Mouse (Mus musculus) ovary, postnatal 10 days (tissue): ENCODE measurements at regions not wholly inside any gene's neighbourhood (a gene's known extent, or its start where the extent isn't known, plus 50 kb on each side); places are given as distances from the start of the nearest gene placed in this dataset.

ENCODE experiments used
- DNase-seq: peaks from one replicate; pipeline ENCODE4 v3.0.0; 2022; ENCODE audit warnings: low spot score

- no peak for DNase-seq
Observed at GRCm38 (mm10) chr2:30525295-30525694, 51.3 kb upstream of the Ier5l start.

DNA sequence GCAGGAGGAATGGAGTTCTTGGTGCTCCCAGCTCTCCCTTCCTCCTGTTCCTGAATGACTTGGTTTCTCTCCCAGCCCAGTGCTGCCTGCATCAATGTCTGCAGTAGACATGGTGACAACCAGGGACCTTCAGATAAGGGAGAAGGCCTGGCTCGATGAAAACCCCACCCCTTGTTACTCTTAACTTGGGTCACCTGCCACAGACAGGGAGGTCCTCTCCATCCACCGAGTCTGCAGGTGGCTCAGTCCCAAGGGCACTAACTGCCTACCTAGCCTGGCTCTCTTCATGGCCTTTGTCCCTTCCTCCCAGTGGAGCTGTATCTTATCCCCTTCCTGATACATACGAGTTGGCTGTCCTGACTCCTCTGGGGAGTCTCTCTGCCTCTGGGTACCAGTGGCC lies 51.8 kb upstream of the Ier5l start:
- DNase-seq = no peak

DNA sequence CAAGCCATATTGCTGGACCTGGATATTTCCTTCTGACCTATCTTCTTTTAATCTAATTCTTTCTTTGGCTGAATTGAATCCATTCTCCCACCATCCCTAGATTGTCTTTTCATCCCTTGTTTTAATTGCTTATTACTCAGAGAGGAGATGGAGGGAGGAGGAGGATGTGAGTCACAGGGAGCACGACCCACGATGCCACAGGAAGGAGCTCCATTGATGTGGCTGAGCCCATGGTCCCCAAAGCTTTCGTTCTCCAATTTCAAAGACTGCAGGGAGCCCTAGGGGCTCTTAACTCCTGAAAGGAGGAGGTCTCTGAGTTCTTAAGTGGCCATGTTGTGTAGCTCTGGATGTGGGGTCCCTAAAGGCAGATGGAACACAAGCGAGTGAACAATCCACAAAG lies 53.5 kb upstream of the Ier5l start:
- no peak for DNase-seq

DNA sequence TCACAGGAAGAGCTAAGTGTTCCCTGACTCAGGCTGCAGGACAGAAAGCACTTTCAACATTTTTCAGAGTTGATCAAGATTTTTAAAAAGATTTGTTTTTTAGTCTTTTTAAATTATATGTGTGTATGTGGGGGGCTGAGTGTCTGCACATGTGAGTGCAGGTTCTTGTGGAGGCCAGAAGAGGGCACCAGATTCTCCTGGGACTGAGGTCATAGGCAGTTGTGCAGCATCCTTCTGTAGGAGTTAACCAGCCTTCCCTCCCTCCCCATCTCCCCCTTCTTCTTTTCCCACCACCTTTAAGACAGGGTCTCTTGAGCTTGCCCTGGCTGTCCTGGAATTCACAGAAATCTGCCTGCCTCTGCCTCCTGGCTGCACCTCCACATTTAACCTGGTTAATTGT lies 58.9 kb upstream of the Ier5l start:
- no peak for DNase-seq

DNA sequence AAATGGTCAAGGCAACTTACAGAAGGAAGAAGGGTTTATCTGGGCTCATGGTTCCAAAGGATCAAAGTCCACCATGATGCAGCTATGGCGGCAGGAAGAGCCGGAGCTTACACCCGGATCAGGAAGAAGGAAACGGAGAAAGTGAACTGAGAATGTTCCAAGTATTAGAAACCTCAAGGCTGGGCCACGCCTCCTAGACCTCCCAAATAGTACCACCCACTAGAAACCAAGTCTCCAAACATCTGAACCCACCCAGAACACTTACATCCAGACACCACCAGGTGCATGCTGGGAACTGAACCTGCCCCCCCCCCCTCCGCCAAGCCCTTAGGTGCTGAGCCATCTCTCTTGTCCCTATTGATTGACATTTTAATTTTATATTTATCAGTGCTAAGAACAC lies 59.3 kb upstream of the Ier5l start:
- DNase-seq = no peak

GRCm38 (mm10) chr2:30534485-30534884 lies 60.4 kb upstream of the Cstad start:
- DNase-seq = no peak

GRCm38 (mm10) chr2:30539305-30539704 lies 55.5 kb upstream of the Cstad start:
- DNase-seq = no peak

DNA sequence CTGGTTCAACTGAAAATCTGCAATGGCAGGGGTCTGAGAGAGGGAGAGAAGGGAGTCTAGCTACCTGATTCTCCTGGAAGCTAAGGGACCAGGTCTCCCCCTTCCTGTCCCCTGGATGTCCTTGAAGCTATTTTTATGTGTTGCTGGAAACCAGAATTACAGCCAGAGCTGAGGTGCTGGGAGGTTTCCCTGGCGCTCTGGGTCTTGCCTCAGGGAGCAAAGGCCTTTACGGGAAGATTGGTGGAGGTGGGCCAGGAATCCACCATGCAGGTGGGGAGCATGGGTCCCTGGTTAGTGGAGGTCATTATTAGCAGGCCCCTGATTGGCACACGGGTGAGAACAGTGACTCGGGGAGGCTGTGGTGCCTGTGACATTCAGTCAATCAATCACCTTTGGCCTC lies 53.3 kb upstream of the Cstad start:
- no peak for DNase-seq

GRCm38 (mm10) chr2:30544782-30545435 lies 49.9 kb upstream of the Cstad start:
- DNase-seq = peak; percentile 48
